Mouse (Mus musculus) cortical plate, adult 2 months (tissue): ENCODE measurements around the gene Zfp786.

Source experiments
- CTCF ChIP-seq: fragments of 200-500 bp; IDR thresholded peaks from 2 replicates; pipeline ENCODE4 v1.5.1; 2011; ENCODE audit warnings: mild to moderate bottlenecking, control low read depth, low read length; ENCODE audit not compliant: insufficient read depth; ENCODE audit errors: extremely low read depth
- POLR2A ChIP-seq: fragments of 200-500 bp; IDR thresholded peaks from 2 replicates; pipeline ENCODE4 v1.6.1; 2011; ENCODE audit warnings: mild to moderate bottlenecking, low read length, control low read depth; ENCODE audit not compliant: insufficient read depth; ENCODE audit errors: extremely low read depth

DNA sequence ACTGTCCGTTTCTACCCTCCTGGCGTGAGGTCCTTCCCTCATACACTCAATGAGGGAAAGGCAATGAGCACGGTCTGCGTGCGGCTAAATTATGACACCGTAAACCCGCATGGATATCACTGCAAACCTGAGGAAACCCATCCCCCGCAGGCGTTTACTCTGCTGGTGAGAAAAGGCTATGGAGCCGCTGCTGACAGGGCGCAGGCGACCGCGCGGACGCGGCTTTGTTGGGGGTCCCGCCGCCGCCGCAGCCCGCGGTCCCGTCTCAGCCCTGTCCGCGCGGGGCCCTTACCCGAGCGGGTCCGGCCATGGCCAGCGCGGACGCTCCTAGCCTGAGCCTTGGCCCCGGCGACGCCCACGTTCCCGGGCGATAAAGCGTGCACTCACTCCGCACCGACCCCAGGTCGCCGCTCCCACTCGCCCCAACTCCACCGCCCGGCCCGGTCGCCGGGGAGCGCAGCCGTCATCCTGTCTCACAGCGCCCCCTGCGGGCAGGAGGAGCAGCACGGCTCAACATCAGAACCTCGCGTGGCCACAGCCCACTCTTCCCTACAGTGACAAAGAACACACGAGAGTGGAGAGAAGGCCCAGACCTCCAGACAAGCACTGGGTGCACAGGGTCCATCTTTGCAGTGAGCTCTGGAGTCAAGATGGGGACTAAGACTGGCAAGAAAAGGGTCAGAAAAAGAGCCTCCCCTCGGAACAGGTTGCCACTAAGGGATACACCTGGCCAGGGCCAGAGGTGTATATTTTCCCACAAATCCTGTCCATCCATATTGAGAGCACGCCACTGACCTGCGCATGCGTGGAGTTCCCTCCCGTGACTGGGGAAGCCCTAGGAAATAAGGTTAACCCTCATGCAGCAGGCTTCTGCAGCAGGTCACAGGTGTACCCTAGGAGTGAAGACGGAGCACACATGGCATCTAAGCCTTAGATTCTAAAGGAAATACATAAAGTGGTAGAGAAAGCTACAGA is at the start of gene Zfp786:
- 0 out of 2 replicates have a peak, but pooled peaks have one; percentile 7 for TF ChIP-seq POLR2A
- peak; percentile 80 for TF ChIP-seq CTCF
